Mouse (Mus musculus): Measurements from ENCODE around the gene Zfp36l2. TPM values are rescaled to one million over a fixed set of nuclear protein-coding genes. Genes with fewer than 3 reads are reported as not detected.

Zfp36l2 gene
- polyA plus RNA-seq, 1 experiment from 2014 or later: 6.6 TPM

- Histone ChIP-seq H3K9me3 (replicated peaks) (no peaks in the 10 kb centered on the region), H3K4me2 (0 out of 2 replicates have a peak overlapping the region, but pooled peaks have one; percentile 13), H3K9ac (no peak overlapping the region), H3K27ac (no peak overlapping the region), H3K4me1 (replicated peaks) (peaks cover 38% of the 10 kb centered on the region), H3K27me3 (no peaks in the 10 kb centered on the region), H3K36me3 (no peaks in the 10 kb centered on the region), H3K4me3 (no peak overlapping the region)
- ATAC-seq (replicated peaks; ENCODE audit: insufficient number of reproducible peaks, insufficient read depth, low FRiP score, low read depth): 0 out of 2 replicates have a peak, but pooled peaks have one; percentile 25
- 21% methylated on average over 10 of the region's 10 CpGs for WGBS
These were observed 50.9 kb downstream of the Zfp36l2 start for GRCm38 (mm10) chr17:84136669-84137392.

- no peak overlapping the region for H3K9ac ChIP-seq
- peaks cover 32% of the 10 kb centered on the region for H3K4me1 ChIP-seq (replicated peaks)
- H3K9me3 ChIP-seq (replicated peaks): no peaks in the 10 kb centered on the region
- no peaks in the 10 kb centered on the region for H3K36me3 ChIP-seq
- ATAC-seq (replicated peaks; ENCODE audit: insufficient number of reproducible peaks, insufficient read depth, low FRiP score, low read depth): no peak
- no peak overlapping the region for H3K27ac ChIP-seq
- WGBS: 83% methylated on average over 4 of the region's 4 CpGs
- H3K27me3 ChIP-seq: no peaks in the 10 kb centered on the region
- H3K4me3 ChIP-seq: no peak overlapping the region
- H3K4me2 ChIP-seq: no peak overlapping the region
These were observed 51.5 kb downstream of the Zfp36l2 start for GRCm38 (mm10) chr17:84136217-84136616.

- Histone ChIP-seq H3K36me3 (no peaks in the 10 kb centered on the region), H3K27me3 (no peaks in the 10 kb centered on the region), H3K4me3 (no peak overlapping the region), H3K4me1 (replicated peaks) (peaks cover 22% of the 10 kb centered on the region), H3K9me3 (replicated peaks) (no peaks in the 10 kb centered on the region), H3K27ac (no peak overlapping the region), H3K4me2 (no peak overlapping the region), H3K9ac (no peak overlapping the region)
- no peak for ATAC-seq (replicated peaks; ENCODE audit: insufficient number of reproducible peaks, insufficient read depth, low FRiP score, low read depth)
- WGBS: 84% methylated on average over 7 of the region's 7 CpGs
These were observed 52.5 kb downstream of the Zfp36l2 start for GRCm38 (mm10) chr17:84135243-84135642.
